Mouse (Mus musculus) hematopoietic stem cell, adult 5-6 weeks (primary cell): ENCODE data around the gene Setd1b. TPM values are rescaled to one million over a fixed set of nuclear protein-coding genes. Genes with fewer than 3 reads are reported as not detected.
"Not testable (repeated sequence)": the region's sequence is repeated elsewhere in the genome, so short reads cannot be mapped to it uniquely, and the experiment has no call there.

Source experiments
- ATAC-seq, 2 experiments: fragments of 125-278 bp in 1 of 2; replicated peaks in 1 of 2; 2 replicates each; pipeline ENCODE4 v1.8.0; 2016 to 2017; ENCODE audit warnings: inconsistent platforms in 2 of 2, mild to moderate bottlenecking in 2 of 2, moderate number of reproducible peaks in 2 of 2, low read depth in 1 of 2, moderate TSS enrichment in 1 of 2; ENCODE audit not compliant: low FRiP score in 2 of 2, poor library complexity in 2 of 2, severe bottlenecking in 2 of 2, insufficient read depth in 1 of 2, low TSS enrichment in 1 of 2
- total RNA-seq: library from RNA; stranded (forward); fragments of 172-1452, 232-1000 nt; gene quantifications from 2 replicates; pipeline ENCODE4 v1.2.3, GENCODE M21; 2017

The Setd1b gene
- total RNA-seq, 1 experiment from 2014 or later, result 2.3 TPM

- not testable (repeated sequence) for ATAC-seq
These were observed 60.8 kb downstream of the Setd1b start for GRCm38 (mm10) chr5:123202771-123203170.

GRCm38 (mm10) chr5:123203591-123203990 lies 61.6 kb downstream of the Setd1b start:
- ATAC-seq, result not testable (repeated sequence)

Other genes starting within 250 kb of the Setd1b start
- 59.0 and 70.8 TPM in 2 replicates for gene Kdm2b, start 152.4 kb upstream of the Setd1b start, total RNA-seq
- gene Orai1, start 127.1 kb upstream of the Setd1b start, total RNA-seq, result 16.8 and 18.2 TPM in 2 replicates
- 0.25 TPM in 1 of 2 replicates, not detected in the other for gene Morn3, start 95.2 kb upstream of the Setd1b start, total RNA-seq
- gene Tmem120b, start 73.8 kb upstream of the Setd1b start, total RNA-seq, result 0.56 and 2.7 TPM in 2 replicates
- gene Rhof, start 9.5 kb upstream of the Setd1b start, total RNA-seq, result 7.1 and 12.3 TPM in 2 replicates
- gene Psmd9, start 27.2 kb downstream of the Setd1b start, total RNA-seq, result 20.9 and 21.0 TPM in 2 replicates
- not detected in 2 replicates for gene Hpd, start 40.5 kb downstream of the Setd1b start, total RNA-seq
- 0.19 TPM in 1 of 2 replicates, not detected in the other for gene Wdr66, start 109.9 kb downstream of the Setd1b start, total RNA-seq
- gene Bcl7a, start 201.6 kb downstream of the Setd1b start, total RNA-seq, result 16.3 and 19.4 TPM in 2 replicates